Mouse (Mus musculus): Measurements from ENCODE around the gene 2410004P03Rik. TPM values are rescaled to one million over a fixed set of nuclear protein-coding genes. Genes with fewer than 3 reads are reported as not detected.

Gene 2410004P03Rik
- polyA plus RNA-seq, 1 experiment from 2014 or later = 1.7 TPM

Other genes with a start within 250 kb of the 2410004P03Rik start
- gene Greb1, start 210.8 kb downstream of the 2410004P03Rik start, polyA plus RNA-seq (2014; fragmentation: Nextera tagmentation; extraction: Ambion mirVana) = 8.8 and 11.2 TPM in 2 replicates
- 75.3 and 76.5 TPM in 2 replicates for gene E2f6, start 200.8 kb downstream of the 2410004P03Rik start, polyA plus RNA-seq (2014; fragmentation: Nextera tagmentation; extraction: Ambion mirVana)
- 15.4 and 17.9 TPM in 2 replicates for gene Rock2, start 116.8 kb downstream of the 2410004P03Rik start, polyA plus RNA-seq (2014; fragmentation: Nextera tagmentation; extraction: Ambion mirVana)
- 2.9 and 3.4 TPM in 2 replicates for gene Pqlc3, start 11.3 kb downstream of the 2410004P03Rik start, polyA plus RNA-seq (2014; fragmentation: Nextera tagmentation; extraction: Ambion mirVana)
- gene Kcnf1, start 165.2 kb upstream of the 2410004P03Rik start, polyA plus RNA-seq (2014; fragmentation: Nextera tagmentation; extraction: Ambion mirVana) = 0.10 and 0.28 TPM in 2 replicates